Mouse (Mus musculus): Measurements from ENCODE around the gene Tead1.

GRCm38 (mm10) chr7:112728399-112728798, 49.3 kb downstream of the Tead1 start:
- TF ChIP-seq POLR2A (IDR thresholded peaks at IDR 0.05; ENCODE audit: insufficient read length, low read depth) (no peak), TCF12 (IDR thresholded peaks at IDR 0.05; ENCODE audit: insufficient read depth, poor library complexity, severe bottlenecking) (no peak), MAX (IDR thresholded peaks at IDR 0.05; ENCODE audit: low read depth) (no peak), MYOD1 (IDR thresholded peaks at IDR 0.05; ENCODE audit: control insufficient read depth in 1 of 3, insufficient read length in 2 of 3, low read depth in 2 of 3) (no peak), E2F4 (IDR thresholded peaks at IDR 0.05; ENCODE audit: insufficient read depth) (no peak), POLR2AphosphoS2 (IDR thresholded peaks at IDR 0.05; ENCODE audit: insufficient read length, low read depth) (no peak), MYOG (IDR thresholded peaks at IDR 0.05; ENCODE audit: control insufficient read depth in 1 of 3, insufficient read depth in 1 of 3, insufficient read length in 2 of 3, low read depth in 2 of 3) (no peak), USF1 (IDR thresholded peaks at IDR 0.05; ENCODE audit: low read depth) (no peak), SRF (IDR thresholded peaks at IDR 0.05; ENCODE audit: control insufficient read depth, insufficient read length, low read depth) (no peak), TCF3 (IDR thresholded peaks at IDR 0.05; ENCODE audit: insufficient read length, low read depth) (no peak)

Measured in myocyte (in vitro differentiated cells).